Mouse (Mus musculus) sigmoid colon, adult 10 weeks (tissue): ENCODE results near the gene Lbhd1. TPM values are rescaled to one million over a fixed set of nuclear protein-coding genes. Genes with fewer than 3 reads are reported as not detected.

Experiments used
- polyA plus RNA-seq: library from polyadenylated mRNA; stranded (reverse); fragments of 350-450 nt; fragmentation: Illumina TruSeq; extraction: RNeasy Lipid Tissue Mini Kit (QIAGEN cat#74804); gene quantifications from one replicate; pipeline ENCODE4 v1.2.3, GENCODE M21; 2014; ENCODE audit warnings: low read depth, low replicate concordance

Lbhd1 gene
- polyA plus RNA-seq = 37.9 TPM

DNA sequence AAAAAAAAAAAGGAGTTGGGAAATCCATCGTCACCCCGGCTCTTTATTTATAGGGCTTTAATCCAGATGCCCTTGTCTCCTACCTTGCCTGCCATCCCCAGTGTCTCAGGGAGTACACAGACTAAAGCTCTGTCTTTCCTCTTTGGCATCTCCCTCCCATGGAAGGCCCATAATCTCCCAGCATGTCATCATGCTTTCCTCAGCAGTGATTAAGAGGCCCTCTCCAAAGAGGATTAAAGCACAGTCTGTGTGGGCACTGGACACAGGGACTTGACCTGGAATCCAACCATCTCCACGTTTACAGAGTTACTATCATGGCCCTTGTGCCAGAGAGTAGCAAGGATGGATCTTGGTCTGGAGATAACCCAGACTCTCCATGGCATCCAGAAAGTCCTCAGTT is at the start of gene Lbhd1, which contains the start of gene Gm49403:
Gene Lbhd1, plus strand, starts transcription at position 117 of the 400 bp plus-strand sequence.
Gene Gm49403, plus strand, starts transcription at position 315 of the 400 bp plus-strand sequence.

DNA sequence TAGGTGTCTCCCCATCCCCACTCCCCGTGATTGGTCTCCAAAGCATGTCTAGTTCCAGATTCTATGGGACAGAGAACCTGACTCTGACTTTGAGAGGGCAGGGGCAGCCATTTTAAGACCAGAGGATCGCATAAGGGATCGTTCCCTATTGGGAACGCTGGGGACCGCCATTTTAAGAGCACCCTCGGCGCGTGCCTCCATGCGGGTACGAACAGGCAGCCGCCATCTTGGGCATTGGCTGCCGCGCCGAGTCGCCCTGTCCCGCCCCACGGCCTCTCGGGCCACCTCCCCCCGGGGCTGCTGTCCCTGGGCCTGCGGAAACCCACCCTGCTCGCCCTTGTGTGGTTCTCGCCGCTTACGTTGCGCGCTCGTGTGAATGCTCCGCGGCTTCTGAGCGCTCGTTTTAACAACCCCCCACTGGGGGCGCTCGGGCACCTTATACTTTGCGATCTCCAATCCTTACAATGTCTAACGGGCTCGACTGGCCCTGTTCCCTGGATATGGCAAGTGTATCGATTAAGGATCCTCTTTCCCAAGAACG is 46.2 kb upstream of the Lbhd1 start, which contains the start of gene Bscl2:
Gene Bscl2, plus strand, starts transcription at position 217 of the 541 bp plus-strand sequence.

DNA sequence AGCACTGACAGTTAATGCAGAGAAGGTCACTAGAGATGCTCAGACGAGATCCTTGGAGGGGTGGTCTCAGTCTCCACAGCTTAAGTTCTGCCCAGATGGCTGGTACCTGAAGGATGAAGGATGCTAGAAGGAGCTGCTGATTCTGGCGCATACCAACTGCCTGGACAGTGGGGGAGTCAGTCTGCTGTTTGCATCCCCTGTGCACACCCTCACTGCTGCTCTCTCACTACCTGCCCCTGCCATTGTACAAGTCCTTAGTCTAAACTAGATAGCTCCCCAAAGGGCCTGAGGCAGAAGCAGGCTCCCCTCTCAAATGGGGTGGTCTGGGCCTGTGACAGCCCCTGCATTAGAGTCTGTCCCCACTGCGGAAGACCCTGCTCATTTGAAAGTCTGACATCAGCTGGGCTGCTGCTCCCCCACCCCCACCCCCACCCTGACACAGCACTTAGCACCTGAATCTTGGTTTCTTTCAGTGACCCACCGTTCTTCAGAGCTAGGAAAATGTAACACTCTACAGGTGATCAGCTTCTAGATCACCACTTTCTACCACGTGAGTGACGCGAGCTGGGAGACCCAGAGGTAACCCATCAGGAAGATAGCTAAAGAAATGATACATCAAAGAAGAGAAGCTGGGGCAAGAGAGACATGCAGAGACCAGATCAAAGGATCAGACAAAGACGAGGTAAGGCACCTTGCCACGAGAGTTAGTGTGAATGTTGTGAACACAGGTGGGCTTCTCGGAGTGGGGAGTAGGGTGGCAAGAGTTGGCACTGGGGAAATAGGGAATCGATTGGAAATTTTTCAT is 44.2 kb upstream of the Lbhd1 start, which contains the start of gene Gng3:
Gene Gng3, minus strand, starts transcription at position 92 of the 805 bp plus-strand sequence.

DNA sequence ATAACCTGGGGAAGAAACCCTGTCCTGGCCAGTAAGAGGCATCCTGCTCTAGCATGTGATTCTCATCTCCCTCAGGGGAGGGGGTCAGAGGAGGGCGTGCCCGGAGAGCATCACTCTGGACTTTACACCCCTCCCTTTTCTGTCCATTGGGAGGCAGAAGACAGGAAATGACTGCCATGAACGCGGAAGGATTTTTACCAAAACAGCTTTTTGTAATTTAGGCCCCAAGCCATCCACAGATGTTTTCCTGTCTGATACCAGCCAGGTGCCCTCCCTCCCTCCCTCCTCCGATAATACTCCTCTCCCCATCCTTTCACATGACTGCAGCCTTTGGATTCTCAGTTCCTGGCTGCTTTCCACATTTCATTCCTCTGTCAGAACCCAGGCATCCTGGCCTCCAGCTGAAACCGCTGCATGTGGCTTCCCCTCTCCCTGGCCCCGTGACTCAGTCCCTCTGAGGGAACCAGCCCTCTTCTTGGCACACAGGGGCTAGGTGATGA is 33.1 kb upstream of the Lbhd1 start, which contains the start of gene Lrrn4cl:
Gene Lrrn4cl, plus strand, starts transcription at position 367 of the 500 bp plus-strand sequence.

DNA sequence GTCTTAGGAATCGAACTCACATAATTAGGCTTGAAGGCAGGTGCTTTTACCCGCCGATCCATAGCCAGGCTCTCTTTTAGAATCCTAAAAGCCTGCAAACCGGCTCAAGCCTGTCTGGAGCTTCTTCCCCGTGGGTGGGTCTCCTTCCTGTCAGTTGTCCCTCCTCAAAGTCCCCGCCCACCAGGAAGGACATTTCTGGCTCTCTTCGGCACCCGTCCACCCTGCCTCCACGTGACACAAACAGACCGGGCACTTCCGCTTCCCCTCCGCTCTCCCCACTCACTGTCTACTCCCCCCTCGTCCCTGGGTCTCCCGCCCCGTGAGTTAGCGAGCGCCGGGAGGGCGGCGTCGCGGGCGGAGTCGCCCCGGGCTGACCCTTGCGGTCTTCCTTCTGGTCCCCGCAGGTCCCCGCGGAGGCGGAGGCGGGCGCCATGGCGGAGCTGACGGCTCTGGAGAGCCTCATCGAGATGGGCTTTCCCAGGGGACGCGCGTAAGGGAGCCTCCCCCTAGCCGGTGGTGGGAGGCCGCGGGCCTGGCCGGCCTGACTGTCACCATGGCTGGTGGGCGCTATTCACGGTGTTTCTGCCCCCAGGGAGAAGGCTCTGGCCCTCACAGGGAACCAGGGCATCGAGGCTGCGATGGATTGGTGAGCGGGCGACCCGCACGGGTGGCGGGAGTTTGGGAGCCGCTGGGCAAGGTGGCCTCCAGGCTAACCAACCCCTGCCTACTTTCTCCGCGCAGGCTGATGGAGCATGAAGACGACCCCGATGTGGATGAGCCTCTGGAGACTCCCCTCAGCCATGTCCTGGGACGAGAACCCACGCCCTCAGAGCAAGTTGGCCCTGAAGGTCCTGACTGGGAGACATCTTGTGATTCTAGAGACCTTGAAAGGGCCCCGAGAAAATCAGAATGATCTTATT is 12.0 kb upstream of the Lbhd1 start, which contains the start of gene Ubxn1:
Gene Ubxn1, plus strand, starts transcription at position 230 of the 920 bp plus-strand sequence.

DNA sequence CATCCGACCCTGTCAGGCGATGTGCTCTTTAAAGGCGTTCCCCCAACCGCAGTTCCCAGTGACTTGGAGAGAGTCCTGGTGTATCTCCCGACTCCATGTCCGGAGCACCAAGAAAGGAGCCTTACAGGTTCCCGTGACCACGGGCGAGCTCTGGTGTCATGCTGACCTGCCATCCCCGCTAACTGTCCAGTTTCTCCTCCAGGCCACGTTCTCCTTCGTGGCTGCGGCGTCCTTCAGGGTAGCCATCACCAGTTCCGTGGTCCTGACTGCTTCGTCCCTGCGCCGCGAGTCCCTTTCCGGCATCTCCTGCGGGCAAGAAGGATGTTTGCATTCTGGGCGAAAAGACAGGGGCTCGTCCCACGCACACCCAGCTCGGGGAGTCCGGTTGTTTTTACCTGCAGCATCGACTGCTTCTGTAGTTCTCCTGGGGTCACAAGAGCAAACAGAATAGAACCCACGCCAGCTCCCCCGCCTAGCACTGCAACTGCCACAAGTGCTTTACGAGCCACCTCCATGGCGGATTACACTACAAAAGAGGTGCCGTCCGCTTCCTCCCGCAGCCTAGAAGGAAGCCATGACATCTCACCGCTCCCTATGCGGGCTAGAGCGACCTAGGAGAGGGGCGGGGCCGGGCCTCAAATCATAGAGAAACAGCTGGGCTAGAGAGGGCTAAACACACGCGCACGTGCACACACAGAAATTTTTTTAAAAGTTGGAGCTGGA is 3.1 kb upstream of the Lbhd1 start, which contains the start of gene Uqcc3:
Gene Uqcc3, minus strand, starts transcription at position 613 of the 723 bp plus-strand sequence.

DNA sequence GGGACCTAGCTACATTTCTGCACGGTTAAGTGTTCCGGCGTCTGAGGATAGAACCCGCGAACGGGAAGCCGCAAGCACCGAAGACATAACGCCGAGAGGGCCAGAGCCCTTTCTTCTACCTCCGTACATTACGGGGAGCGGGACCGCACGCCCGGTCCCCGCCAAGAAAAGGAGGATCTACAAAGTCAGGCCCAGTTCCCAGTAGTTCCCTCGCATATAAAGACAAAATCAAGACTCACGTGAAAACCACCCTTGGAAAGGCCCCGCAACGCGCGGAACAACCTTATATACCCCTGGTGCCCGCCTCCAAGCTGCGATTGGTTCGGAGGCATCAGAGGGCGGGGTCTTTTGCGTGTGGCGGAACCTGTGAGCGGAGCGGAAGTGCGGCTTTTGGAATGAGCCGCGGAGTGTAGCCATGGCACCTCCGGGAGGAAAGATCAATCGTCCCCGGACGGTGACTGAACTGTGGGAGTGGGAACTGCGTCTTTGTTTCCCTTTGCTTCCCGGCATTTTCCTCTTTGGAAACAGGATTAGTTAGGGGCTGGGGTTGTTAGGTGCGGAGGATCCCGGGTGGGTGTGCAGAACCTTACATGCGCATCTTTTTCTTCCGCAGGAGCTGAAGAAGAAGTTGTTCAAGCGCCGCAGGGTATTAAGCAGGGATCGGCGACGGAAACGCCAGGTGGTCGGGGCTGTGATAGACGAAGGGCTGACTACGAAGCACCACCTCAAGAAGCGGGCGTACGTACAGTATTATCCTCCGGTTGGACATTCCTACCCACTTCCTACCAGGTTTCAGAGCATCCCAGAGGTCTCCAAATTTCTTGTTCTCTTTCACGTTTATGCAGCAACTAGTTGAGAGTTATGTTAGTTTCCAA is 5.2 kb downstream of the Lbhd1 start, which contains the start of the genes 1810009A15Rik and Gm49416:
Gene 1810009A15Rik, plus strand, starts transcription at position 343 of the 875 bp plus-strand sequence.
Gene Gm49416, plus strand, starts transcription at position 416 of the 875 bp plus-strand sequence.

DNA sequence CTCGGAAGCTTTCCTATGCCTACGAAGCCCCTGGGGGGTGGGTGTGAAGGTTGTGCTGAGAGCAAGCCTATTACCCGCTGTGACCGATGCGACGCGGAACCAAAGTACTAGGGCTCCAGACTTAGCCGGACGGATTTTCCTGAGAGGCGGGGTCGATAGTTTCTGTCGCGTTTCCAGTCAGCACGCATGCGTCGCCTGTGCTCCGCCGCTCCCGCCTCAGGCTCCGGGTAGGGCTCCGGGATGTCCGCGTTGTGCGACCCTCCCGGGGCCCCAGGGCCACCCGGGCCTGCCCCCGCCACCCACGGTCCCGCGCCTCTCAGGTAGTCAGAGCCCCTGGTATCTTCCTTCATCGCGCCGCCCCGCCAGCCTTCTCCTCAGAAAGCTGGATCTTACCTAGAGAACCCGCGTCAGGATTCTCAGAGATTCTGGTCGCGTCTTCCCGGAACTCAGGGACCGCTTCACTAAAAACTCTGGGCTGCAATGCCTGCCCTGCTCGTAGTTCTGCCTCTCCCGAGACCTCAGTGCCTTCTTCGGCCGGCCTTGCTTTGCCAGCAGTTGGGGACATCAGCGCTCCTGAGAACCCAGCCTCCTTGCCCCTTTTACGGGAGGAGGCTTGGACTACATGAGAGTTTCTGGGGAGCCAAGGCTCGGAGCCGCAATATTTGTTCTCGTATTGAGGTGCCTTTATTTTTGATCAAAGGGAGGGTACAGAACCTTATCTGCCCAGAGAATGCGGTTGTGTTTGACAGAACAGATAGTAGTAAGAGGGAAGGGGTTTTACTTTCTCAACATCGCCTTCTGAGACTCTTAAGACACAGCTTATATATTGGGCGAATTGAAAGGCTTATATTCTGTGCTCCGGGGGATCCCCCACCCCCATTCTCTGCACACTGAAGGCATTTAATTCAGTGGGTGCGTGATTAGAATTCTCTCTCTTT is 9.6 kb downstream of the Lbhd1 start, which contains the start of gene Ints5:
Gene Ints5, plus strand, starts transcription at position 177 of the 938 bp plus-strand sequence.

DNA sequence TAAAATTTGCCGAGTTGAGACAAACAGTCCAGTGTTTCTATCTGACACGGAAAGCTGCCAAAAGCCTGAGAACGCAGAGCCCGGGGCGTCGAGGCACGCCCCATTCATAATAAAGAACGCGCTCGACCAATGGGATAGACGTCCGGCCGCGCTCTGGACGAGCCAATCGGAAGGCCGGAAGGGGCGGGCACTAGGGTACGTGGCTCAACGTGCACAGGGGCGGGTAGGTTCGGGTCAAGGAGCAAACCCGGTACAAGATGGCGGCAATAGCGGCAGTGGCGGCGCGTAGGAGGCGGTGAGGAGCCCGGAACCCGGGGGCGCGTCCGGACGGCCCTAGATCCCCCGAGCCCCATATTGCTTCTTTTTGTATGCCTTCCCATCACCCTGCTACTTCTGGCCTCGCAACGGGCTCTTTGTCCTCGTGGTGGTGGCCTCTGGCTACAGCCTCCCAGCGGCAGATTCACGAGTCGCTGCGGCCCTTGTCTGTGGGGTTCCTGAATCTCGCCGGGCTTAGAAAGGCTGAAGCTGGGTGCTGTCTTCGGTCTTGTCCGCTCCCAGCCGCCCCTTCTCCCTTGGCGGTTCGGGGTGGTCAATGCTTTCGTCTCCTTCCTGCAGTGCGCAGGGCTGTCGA is 14.4 kb downstream of the Lbhd1 start, which contains the start of gene Ganab:
Gene Ganab, plus strand, starts transcription at position 207 of the 631 bp plus-strand sequence.

DNA sequence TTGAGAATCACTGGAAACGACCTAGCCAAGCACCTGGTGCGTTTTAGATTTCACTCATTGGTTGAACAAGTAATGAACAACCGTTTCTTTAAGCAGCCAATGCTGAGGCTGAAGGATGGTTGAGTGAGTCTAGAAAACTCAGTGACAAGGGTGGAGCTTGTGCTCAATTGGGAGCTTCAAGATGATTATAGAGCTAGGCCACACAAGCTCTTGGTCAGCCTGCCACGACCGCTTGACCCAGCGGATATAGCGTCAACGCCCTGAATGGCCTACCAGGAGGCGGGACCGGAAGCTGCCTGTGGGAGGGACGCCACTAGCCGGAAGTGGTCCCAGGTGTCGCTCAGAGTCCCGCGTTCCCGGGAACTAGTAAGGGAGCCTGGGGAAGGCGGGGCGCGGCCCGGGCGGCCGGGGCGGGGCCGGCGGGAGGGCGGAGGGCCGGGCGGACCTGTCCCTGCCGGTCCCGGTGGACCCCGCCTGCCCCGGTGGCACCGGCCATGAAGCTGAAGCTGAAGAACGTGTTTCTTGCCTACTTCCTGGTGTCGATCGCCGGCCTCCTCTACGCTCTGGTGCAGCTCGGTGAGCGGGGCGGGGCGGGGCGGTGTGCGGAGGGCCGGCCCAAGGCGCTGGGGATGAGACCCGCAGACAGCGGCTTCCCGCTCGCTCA is 36.7 kb downstream of the Lbhd1 start, which contains the start of gene B3gat3:
Gene B3gat3, plus strand, starts transcription at position 302 of the 664 bp plus-strand sequence.

DNA sequence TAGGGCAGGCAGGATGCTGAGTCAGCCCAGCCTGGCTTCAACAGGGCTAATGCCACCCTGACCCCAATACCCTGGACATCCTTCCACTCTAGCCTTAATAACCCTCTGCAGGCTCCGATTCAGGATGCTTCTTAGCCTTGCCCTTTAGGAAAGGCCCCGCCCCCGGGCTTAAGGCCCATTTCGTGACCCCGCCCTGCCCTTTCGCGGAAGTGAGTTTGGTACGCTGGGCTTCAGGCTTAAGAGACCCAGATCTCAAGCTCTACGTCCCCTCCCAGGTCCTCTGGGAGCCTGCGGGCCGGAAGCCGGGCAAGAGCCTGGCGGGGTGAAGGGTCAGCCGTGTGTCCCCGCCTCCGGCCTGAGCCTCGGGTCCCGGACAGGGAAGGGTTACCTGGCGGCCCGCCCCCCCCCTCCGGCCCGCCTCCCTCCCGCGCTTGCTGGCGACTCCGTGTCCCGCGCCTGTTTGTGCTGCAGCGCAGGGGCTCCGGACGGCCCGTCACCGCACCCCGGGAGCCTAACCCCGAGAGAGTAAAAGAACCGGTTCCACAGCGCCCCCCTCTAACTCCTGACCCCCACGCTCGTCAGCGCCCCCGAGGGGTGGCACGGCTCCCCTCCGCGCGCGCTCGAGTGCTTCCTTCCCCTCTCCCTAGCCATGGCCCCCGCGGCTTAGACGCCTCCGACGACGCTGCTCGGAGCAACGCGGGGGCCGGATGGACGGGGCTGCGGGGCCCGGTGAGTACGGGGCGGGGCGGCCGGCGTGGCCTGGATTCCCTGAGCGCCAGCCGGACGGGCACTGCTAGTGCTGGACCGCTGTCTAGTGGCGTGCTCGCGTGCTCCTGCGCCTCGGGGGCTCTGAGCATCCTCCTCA is 45.9 kb downstream of the Lbhd1 start, which contains the start of the genes Rom1 and Eml3:
Gene Rom1, minus strand, starts transcription at position 133 of the 865 bp plus-strand sequence.
Gene Eml3, plus strand, starts transcription at position 329 of the 865 bp plus-strand sequence.

DNA sequence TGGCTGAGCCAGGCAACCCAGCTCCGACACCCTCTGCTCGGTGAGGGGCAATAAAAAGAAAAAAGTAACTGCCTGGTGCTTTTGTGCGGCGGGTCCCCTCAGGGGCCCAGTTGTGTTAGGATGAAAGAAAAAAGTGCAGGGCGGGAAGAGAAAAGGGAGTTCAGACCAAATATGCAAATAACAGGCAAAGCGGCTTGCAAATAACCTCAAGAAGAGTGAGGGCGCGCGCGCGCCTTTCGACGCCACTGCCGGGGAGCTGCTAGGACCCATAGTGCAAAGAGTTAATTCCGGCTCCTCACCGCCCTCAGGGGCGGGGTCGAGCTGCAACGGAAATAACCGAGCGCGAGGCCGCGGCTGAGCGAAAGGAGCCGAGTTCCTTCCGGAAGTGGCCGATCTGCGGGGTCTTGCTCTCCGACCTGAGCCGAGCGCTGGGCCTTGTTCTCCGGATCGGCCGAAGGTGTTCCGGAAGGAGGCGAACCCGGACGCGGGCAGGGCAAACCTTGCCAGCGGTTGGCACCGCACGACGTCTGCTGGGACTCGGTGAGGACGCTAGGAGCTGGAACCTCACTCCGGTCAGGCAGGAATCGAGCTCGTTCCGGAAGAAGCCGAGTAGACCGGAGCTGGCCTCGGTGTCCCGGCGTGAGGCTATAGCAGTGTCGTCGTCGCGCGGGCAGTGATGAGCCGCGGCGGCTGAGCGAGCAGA is 58.1 kb downstream of the Lbhd1 start, which contains the start of gene Mta2:
Gene Mta2, plus strand, starts transcription at position 361 of the 703 bp plus-strand sequence.

